ENCODE assay signal across 15 mouse cellular contexts in the genomic region with DNA sequence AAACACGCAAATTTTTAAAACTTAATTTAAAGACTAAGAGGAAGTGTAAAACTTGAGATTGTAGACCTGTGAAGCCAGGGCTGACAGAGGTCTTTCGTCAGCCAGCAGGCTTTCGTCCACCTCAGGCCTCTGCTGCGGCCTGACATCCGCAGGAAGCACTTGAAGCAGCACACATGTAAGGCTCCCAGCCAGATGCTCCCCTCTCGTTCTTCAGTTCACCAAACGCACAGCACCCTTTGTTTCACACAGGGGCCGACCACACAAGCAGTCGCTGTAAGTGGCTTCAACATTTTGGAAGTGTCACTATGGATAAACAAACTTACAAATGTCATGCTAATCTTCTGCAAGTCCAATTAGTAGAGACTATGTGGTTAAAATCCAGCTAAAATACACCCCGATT.
"Had no signal": no experiment of that assay in that cellular context is flagged by ENCODE, and none has a peak within 500 bp of the region (broad histone marks: within the 10 kb centered on the region; RNA-seq: fewer than 3 reads in every experiment).

No protein-coding gene starts in this region.

- H3K9ac ChIP-seq: limb, embryonic 12.5 days; liver, embryonic 13.5 days; liver, postnatal 0 days; lung, embryonic 15.5 days; midbrain, embryonic 15.5 days; neural tube, embryonic 12.5 days had no signal

- H3K4me2 ChIP-seq: limb, embryonic 12.5 days; liver, embryonic 13.5 days; lung, embryonic 15.5 days; midbrain, embryonic 11.5 days; midbrain, embryonic 15.5 days; neural tube, embryonic 12.5 days had no signal

- H3K27me3 ChIP-seq: limb, embryonic 12.5 days; liver, embryonic 13.5 days; lung, embryonic 15.5 days; megakaryocyte, embryonic 14.5 days; midbrain, embryonic 15.5 days; neural tube, embryonic 12.5 days had no signal

- H3K9me3 ChIP-seq: limb, embryonic 12.5 days; liver, embryonic 13.5 days; lung, embryonic 15.5 days; megakaryocyte, embryonic 14.5 days; midbrain, embryonic 15.5 days; neural tube, embryonic 12.5 days had no signal

- H3K4me1 ChIP-seq: limb, embryonic 12.5 days; liver, embryonic 13.5 days; lung, embryonic 15.5 days; megakaryocyte, embryonic 14.5 days; midbrain, embryonic 15.5 days; neural tube, embryonic 12.5 days had no signal

- DNase-seq: kidney, postnatal 25 days; liver; liver, embryonic 13.5 days; liver, postnatal 0 days; lung, postnatal 14 days; right cerebral cortex, postnatal 4 days; spleen, adult 18-20 months; thymus, postnatal 4 days had no signal

- ATAC-seq: liver, postnatal 0 days; midbrain, embryonic 15.5 days had no signal

- H3K27ac ChIP-seq: limb, embryonic 12.5 days; liver, embryonic 13.5 days; lung, embryonic 15.5 days; macrophage; midbrain, embryonic 15.5 days; neural tube, embryonic 12.5 days had no signal

- H3K4me3 ChIP-seq: limb, embryonic 12.5 days; liver, embryonic 13.5 days; lung, embryonic 15.5 days; megakaryocyte, embryonic 14.5 days; midbrain, embryonic 15.5 days; neural tube, embryonic 12.5 days had no signal
